Mouse (Mus musculus) MEL-GATA-1-ER (cell line): ENCODE measurements around the gene Ispd.
"Not testable (repeated sequence)": the region's sequence is repeated elsewhere in the genome, so short reads cannot be mapped to it uniquely, and the experiment has no call there.

Source experiments
- DNase-seq: peaks from one replicate; pipeline ENCODE4 v3.0.0-alpha.2; 2012; ENCODE audit warnings: low read depth; ENCODE audit errors: extremely low read depth

Gene Ispd

GRCm38 (mm10) chr12:36381441-36382340, at the start of gene Ispd, which contains the start of gene D630036H23Rik:
Ispd (plus strand) TSS chr12:36381450.
D630036H23Rik (minus strand) TSS chr12:36382181.
- DNase-seq = peak; percentile 59

- no peak for DNase-seq
These were observed 48.6 kb upstream of the Ispd start for GRCm38 (mm10) chr12:36332676-36333075.

GRCm38 (mm10) chr12:36333837-36334281, 47.4 kb upstream of the Ispd start:
- DNase-seq = no peak

- no peak for DNase-seq
These were observed 37.1 kb upstream of the Ispd start for GRCm38 (mm10) chr12:36344131-36344530.

GRCm38 (mm10) chr12:36360064-36360463, 21.2 kb upstream of the Ispd start:
- peak; percentile 47 for DNase-seq

GRCm38 (mm10) chr12:36360693-36361092, 20.6 kb upstream of the Ispd start:
- peak; percentile 77 for DNase-seq

GRCm38 (mm10) chr12:36364013-36364412, 17.2 kb upstream of the Ispd start:
- no peak for DNase-seq

GRCm38 (mm10) chr12:36373237-36373998, 7.8 kb upstream of the Ispd start:
- DNase-seq = no peak

GRCm38 (mm10) chr12:36376391-36376790, 4.9 kb upstream of the Ispd start:
- not testable (repeated sequence) for DNase-seq

- DNase-seq = no peak
These were observed 996 bp upstream of the Ispd start for GRCm38 (mm10) chr12:36380254-36380653.

- peak; percentile 2 for DNase-seq
These were observed 444 bp upstream of the Ispd start for GRCm38 (mm10) chr12:36380806-36381205.

- no peak for DNase-seq
These were observed 4.1 kb downstream of the Ispd start for GRCm38 (mm10) chr12:36385386-36385785.

GRCm38 (mm10) chr12:36386991-36387390, 5.7 kb downstream of the Ispd start:
- no peak for DNase-seq

GRCm38 (mm10) chr12:36395115-36395514, 13.9 kb downstream of the Ispd start:
- no peak for DNase-seq

GRCm38 (mm10) chr12:36423677-36424076, 42.4 kb downstream of the Ispd start:
- no peak for DNase-seq

GRCm38 (mm10) chr12:36425258-36425657, 44.0 kb downstream of the Ispd start:
- no peak for DNase-seq

- no peak for DNase-seq
These were observed 45.2 kb downstream of the Ispd start for GRCm38 (mm10) chr12:36426163-36427045.

- peak; percentile 67 for DNase-seq
These were observed 55.7 kb downstream of the Ispd start for GRCm38 (mm10) chr12:36436956-36437355.

- DNase-seq = peak; percentile 15
These were observed 58.1 kb downstream of the Ispd start for GRCm38 (mm10) chr12:36439396-36439795.

- DNase-seq = no peak
These were observed 74.8 kb downstream of the Ispd start for GRCm38 (mm10) chr12:36456002-36456401.

GRCm38 (mm10) chr12:36457726-36458125, 76.5 kb downstream of the Ispd start:
- DNase-seq = no peak
